Mouse (Mus musculus): Measurements from ENCODE around the gene Mto1.

DNA sequence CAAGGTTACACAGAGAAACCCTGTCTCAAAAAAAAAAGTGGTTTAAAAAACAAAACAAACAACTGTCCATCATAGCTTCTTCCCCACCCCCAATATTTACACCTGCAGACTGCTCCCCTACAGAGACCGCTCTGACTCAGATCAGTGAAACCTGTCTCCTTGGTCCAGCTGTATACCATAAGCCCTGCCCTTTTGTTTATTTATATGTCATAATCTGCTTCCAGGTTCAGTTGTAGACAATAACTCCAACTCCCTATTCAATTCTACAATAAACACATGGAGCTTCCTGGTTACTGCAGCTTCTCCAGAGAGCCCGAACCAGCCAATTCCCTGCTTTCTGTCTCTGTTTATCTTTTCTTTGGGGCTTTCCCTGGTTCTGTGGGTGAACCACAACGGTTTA, 43.2 kb downstream of the Mto1 start:
- TF ChIP-seq CTCF (IDR thresholded peaks at IDR 0.05; ENCODE audit: low read depth) (no peak), EP300 (IDR thresholded peaks at IDR 0.05; ENCODE audit: low read depth) (no peak)
